Mouse (Mus musculus) heart, postnatal 0 days (tissue): ENCODE measurements around the gene Ovca2.

ENCODE experiments used
- CTCF ChIP-seq: IDR thresholded peaks from 2 replicates; pipeline ENCODE4 v1.5.1; 2016; ENCODE audit warnings: antibody characterized with exemption, control low read depth, low read depth
- EP300 ChIP-seq: IDR thresholded peaks from 2 replicates; pipeline ENCODE4 v1.6.1; 2016; ENCODE audit warnings: antibody characterized with exemption, low read depth

DNA sequence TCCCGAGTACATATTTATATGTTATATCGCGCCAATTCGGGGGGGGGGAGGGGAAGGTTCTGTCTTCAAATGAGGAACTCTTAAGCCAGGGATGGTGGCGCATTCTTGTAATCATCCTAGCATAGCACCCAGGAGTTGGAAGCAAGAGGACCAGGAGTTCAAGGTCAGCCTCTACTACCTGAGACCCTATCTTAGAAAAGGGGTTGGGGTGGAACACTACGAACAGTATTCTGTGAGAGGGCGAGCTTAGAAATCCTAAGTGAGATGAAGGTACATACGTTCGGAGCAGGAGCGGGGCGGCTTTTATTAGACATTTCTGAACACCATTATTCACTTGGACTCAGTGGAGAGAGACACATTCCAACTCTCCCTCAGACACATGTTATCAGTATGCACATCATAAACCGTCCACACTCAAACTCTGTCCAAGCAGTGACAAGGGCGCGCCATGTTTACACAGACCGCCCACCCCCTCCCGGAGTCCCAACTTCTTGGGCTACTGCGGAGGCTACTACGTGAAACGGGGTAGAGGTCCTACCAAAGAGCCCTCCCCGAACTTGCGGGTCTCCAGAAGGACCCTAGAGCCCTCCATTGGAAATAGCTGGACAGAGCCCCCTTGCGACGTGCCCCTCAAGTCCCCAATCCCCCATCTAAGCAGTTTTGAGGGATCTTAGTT is 9.1 kb downstream of the Ovca2 start, which contains the start of gene Hic1:
- TF ChIP-seq EP300 (no peak), CTCF (no peak)
